ENCODE assay signal across 23 mouse cellular contexts in the genomic region with DNA sequence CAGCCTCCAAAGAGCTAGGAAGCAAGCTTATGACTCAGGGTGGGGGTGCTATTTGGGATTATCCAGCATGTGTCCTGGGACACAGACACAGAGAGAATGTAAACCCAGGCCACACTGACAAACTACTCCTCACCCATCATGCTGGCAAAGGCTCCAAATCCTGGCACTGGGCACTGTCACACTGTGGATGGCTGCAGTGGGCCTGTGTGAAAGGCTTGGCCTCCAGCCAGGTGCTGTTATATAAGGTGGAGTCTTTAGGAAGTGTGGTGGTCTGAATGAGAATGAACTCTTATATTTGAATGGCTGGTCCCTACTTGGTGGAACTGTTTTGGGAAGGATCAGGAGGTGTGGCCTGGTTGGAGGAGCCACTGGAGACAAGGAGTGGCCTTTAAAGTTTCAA. TPM values are rescaled to one million over a fixed set of nuclear protein-coding genes. Genes with fewer than 3 reads are reported as not detected.
A peak's percentile ranks its signal among the peaks of the same experiment; 100 is the strongest.
DNase-seq lines count a peak whose midpoint lies in the region; TF ChIP-seq lines count a peak whose summit lies in the region.
"Had no signal": no experiment of that assay in that cellular context is flagged by ENCODE, and none has a peak within 500 bp of the region (broad histone marks: within the 10 kb centered on the region; RNA-seq: fewer than 3 reads in every experiment).

No protein-coding gene starts in this region.

- H3K4me3 ChIP-seq in cerebellum, adult 2 months (replicated peaks; ENCODE audit: insufficient read depth, low read depth, low read length) = no peak overlapping the region
- H3K4me3 ChIP-seq: embryonic facial prominence, embryonic 13.5 days; embryonic facial prominence, embryonic 15.5 days; erythroblast, embryonic 14.5 days; forebrain, embryonic 10.5 days; forebrain, embryonic 12.5 days had no signal

- H3K4me1 ChIP-seq in cerebellum, adult 2 months (ENCODE audit: control insufficient read depth, insufficient read depth, low read length) = peaks cover 15% of the 10 kb centered on the region
- H3K4me1 ChIP-seq: embryonic facial prominence, embryonic 15.5 days had no signal

- H3K27ac ChIP-seq in cerebellum, adult 2 months (ENCODE audit: insufficient read depth, low read length) = no peak overlapping the region; the same call in 1 of the 2 replicates
- H3K27ac ChIP-seq: embryonic facial prominence, embryonic 13.5 days; embryonic facial prominence, embryonic 15.5 days; forebrain, embryonic 10.5 days; forebrain, embryonic 12.5 days had no signal

- intact Hi-C loops in left cerebral cortex, postnatal 4 days (cut with DNase I) = no loop called here

- peak; percentile 56 to 65 for DNase-seq in cerebellum, postnatal 10 days
- DNase-seq in cerebellum, adult 2 months = no peak
- DNase-seq in left cerebral cortex, postnatal 4 days = peak; percentile 56
- no peak for DNase-seq in left cerebral cortex, adult 8-10 months (ENCODE audit: low spot score in 2 of 2)
- no peak for DNase-seq in thymus, postnatal 36 days
- DNase-seq: adrenal gland, adult 8-10 months; adrenal gland, postnatal 14 days; adrenal gland, postnatal 36 days; cerebellum, adult 11-12 months; cerebellum, adult 9-10 months had no signal

- no peak for TF ChIP-seq CTCF in cerebellum, adult 2 months (IDR thresholded peaks at IDR 0.05; ENCODE audit: borderline replicate concordance, insufficient read depth, low read depth, low read length)

- TF ChIP-seq POLR2A in cerebellum, adult 2 months (IDR thresholded peaks at IDR 0.05; ENCODE audit: borderline replicate concordance, insufficient read depth, low read length) = no peak

- no peaks in the 10 kb centered on the region for H3K27me3 ChIP-seq in cerebellum, adult 2 months (ENCODE audit: control insufficient read depth, insufficient read depth, low read length)
- H3K27me3 ChIP-seq: embryonic facial prominence, embryonic 13.5 days; embryonic facial prominence, embryonic 15.5 days; forebrain, embryonic 12.5 days had no signal

RNA-seq across cellular contexts. Expression of gene D630003M21Rik, which starts 7.7 kb away (rescaled TPM):
- polyA plus RNA-seq in cerebellum, adult 2 months (2012; rRNA removed) = 2.3 and 2.4 TPM in 2 replicates
- total RNA-seq in left cerebral cortex, postnatal 4 days (2021) = 1 to 10 TPM; 3.1 TPM
- total RNA-seq in left cerebral cortex, adult 8-10 months (2022) = 1 to 10 TPM; 3.3 to 4.4 (median 4.1) TPM
- total RNA-seq: MEL had no signal

RNA-seq across cellular contexts. Expression of gene Bpi, which starts 21.2 kb away (rescaled TPM):
- not detected in 2 replicates for polyA plus RNA-seq in cerebellum, adult 2 months (2012; rRNA removed)
- total RNA-seq in left cerebral cortex, postnatal 4 days (2021) = not detected
- total RNA-seq in left cerebral cortex, adult 8-10 months (2022) = not detected
- total RNA-seq: adrenal gland, adult 18-20 months; adrenal gland, adult 8-10 months; adrenal gland, postnatal 14 days; adrenal gland, postnatal 36 days; MEL had no signal
- polyA plus RNA-seq: C2C12; cortical plate, adult 2 months; embryonic facial prominence, embryonic 11.5 days; embryonic facial prominence, embryonic 13.5 days; embryonic facial prominence, embryonic 15.5 days; erythroblast, embryonic 14.5 days; forebrain, embryonic 10.5 days; forebrain, embryonic 12.5 days; forebrain, embryonic 14.5 days; forebrain, embryonic 16.5 days; frontal cortex, adult 2 months had no signal

Comparison
In these comparisons a context has a peak if more than half of its experiments do, and no peak if none do; other contexts are left out.
1. DNase-seq: peak in cerebellum, postnatal 10 days (2 of 2) and left cerebral cortex, postnatal 4 days (single experiment); none in cerebellum, adult 2 months (0 of 2), left cerebral cortex, adult 8-10 months (0 of 2) and thymus, postnatal 36 days (0 of 2).